Mouse (Mus musculus) forebrain, embryonic 16.5 days (tissue): ENCODE data around the gene Fyn. TPM values are rescaled to one million over a fixed set of nuclear protein-coding genes. Genes with fewer than 3 reads are reported as not detected.

Experiments used
- ATAC-seq: fragments of 200-750 bp; cut with Nextera tagmentation; 2 replicates; pipeline ENCODE4 v1.8.0; 2017; ENCODE audit warnings: mild to moderate bottlenecking, moderate library complexity
- H3K27ac ChIP-seq: fragments of 300-500 bp; sonication (generic); 2 replicates; pipeline ENCODE4 v1.5.1; 2014; ENCODE audit warnings: low read length, control low read depth
- H3K27me3 ChIP-seq: fragments of 300-500 bp; sonication (generic); replicated peaks from 2 replicates; pipeline ENCODE4 v1.6.1; 2014; ENCODE audit warnings: low read length; ENCODE audit not compliant: control insufficient read depth, insufficient read depth
- H3K36me3 ChIP-seq: fragments of 300-500 bp; sonication (generic); 2 replicates; pipeline ENCODE4 v1.6.1; 2014; ENCODE audit not compliant: control insufficient read depth, insufficient read depth
- H3K4me1 ChIP-seq: fragments of 300-500 bp; sonication (generic); replicated peaks from 2 replicates; pipeline ENCODE4 v1.6.1; 2014; ENCODE audit warnings: low read length; ENCODE audit not compliant: control insufficient read depth, insufficient read depth
- H3K4me2 ChIP-seq: fragments of 300-500 bp; sonication (generic); 2 replicates; pipeline ENCODE4 v1.6.1; 2014; ENCODE audit warnings: mild to moderate bottlenecking, low read length, control low read depth
- H3K4me3 ChIP-seq: fragments of 300-500 bp; sonication (generic); replicated peaks from 2 replicates; pipeline ENCODE4 v1.5.1; 2014; ENCODE audit warnings: mild to moderate bottlenecking, low read length, control low read depth
- H3K9ac ChIP-seq: fragments of 300-500 bp; sonication (generic); replicated peaks from 2 replicates; pipeline ENCODE4 v1.6.1; 2014; ENCODE audit warnings: low read depth, low read length, control low read depth
- H3K9me3 ChIP-seq: fragments of 300-500 bp; sonication (generic); 2 replicates; pipeline ENCODE4 v1.6.1; 2016; ENCODE audit warnings: low read length; ENCODE audit not compliant: control insufficient read depth
- WGBS: fragments of 180-500 bp; shearing (Covaris S2); extraction: QIAGEN DNeasy Blood & Tissue Kit; methylation state at CpG from one replicate; pipeline ENCODE4 v1.1.7; 2014; 5-methylcytosine and 5-hydroxymethylcytosine counted together
- polyA plus RNA-seq: library from polyadenylated mRNA; unstranded; fragments of >200 nt; fragmentation: Nextera tagmentation; extraction: Ambion mirVana; gene quantifications from 2 replicates; pipeline ENCODE4 v1.2.1, GENCODE M21; 2015

The Fyn gene
- polyA plus RNA-seq, 1 experiment from 2014 or later: 74.4 TPM

DNA sequence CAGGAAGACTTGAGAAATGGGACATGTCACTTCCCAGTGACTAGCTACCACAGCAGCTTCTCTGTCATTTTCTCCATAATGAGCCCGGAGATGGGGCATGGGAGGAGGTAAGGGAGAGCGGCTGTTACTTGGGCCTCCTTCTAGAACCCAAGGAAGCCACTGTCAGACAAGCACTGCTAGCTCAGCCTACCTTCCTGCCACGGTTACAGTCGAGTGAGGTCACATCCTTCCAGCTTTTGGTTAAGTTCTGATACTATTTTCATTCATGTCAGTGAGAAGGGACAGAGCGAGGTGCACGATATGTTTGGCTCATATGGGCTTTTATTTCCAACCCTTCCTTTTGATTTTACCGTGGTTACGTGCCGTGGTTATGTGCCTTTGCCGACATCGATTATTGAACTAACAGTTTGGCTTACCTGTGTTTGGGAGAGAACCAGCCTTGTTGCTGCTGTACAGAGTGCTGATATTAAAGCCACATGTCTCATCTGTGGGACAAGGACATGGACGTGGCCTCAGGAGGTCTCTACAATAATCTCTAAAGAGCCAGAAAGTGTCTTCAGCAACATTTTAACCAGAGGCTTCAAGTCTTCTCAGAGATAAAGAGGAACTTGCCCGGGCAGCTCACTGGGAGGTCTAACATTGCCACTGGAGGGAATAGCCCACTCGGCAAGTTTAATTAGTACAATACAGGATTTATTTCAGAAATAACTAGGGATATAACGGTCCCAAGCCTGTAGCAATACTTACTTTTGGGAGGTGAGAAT lies 87.4 kb downstream of the Fyn start:
- Histone ChIP-seq H3K4me2 (no peak overlapping the region), H3K27me3 (no peaks in the 10 kb centered on the region), H3K9ac (no peak overlapping the region), H3K27ac (no peak overlapping the region), H3K4me1 (peaks cover 44% of the 10 kb centered on the region), H3K36me3 (no peaks in the 10 kb centered on the region), H3K4me3 (no peak overlapping the region), H3K9me3 (no peaks in the 10 kb centered on the region)
- 83% methylated on average over 15 of the region's 15 CpGs for WGBS
- ATAC-seq: no peak

DNA sequence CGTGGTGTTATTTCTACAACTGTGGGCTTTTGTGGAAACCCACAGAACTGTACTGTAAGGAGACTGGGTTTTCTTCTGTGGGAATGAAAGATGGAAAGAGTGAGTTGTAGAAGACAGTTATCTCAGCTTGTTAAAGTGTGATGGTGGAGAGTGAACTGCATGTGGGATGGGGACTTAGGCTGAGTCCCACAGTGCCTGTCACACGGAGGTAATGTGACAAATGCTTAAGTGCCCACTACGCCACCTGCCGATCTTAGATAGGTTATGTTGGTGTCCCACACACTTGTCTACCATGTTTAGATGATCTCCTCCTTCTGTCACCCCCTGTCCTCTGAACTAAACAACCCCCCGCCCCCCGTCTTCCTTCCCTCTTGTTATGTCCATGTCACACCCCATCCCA lies 88.1 kb downstream of the Fyn start:
- Histone ChIP-seq H3K27ac (no peak overlapping the region), H3K27me3 (no peaks in the 10 kb centered on the region), H3K4me1 (peaks cover 41% of the 10 kb centered on the region), H3K4me3 (no peak overlapping the region), H3K9ac (no peak overlapping the region), H3K9me3 (no peaks in the 10 kb centered on the region), H3K36me3 (no peaks in the 10 kb centered on the region), H3K4me2 (no peak overlapping the region)
- WGBS: 91% methylated on average over 6 of the region's 6 CpGs
- no peak for ATAC-seq

DNA sequence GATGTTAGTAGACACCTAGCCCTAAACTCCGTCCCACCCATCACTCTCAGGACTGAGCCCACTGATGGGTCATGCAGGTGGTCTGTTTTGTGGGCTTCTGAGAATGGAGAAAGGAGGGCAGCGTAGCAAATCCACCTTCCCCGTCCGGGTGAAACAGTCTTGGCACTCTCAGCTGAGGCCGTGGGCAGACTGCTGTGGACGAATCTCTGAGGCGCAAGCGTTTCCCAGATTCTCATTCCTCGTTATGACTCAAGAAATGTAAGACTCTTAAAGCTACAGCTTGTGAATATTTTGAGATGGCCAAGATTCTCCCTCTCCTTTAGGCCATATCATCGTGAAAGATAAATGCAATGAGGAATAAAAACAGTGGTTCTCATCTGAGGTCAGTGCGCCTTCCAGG lies 88.6 kb downstream of the Fyn start:
- Histone ChIP-seq H3K27ac (no peak overlapping the region), H3K4me1 (peaks cover 43% of the 10 kb centered on the region), H3K36me3 (no peaks in the 10 kb centered on the region), H3K27me3 (no peaks in the 10 kb centered on the region), H3K4me2 (no peak overlapping the region), H3K9ac (no peak overlapping the region), H3K9me3 (no peaks in the 10 kb centered on the region), H3K4me3 (no peak overlapping the region)
- 85% methylated on average over 11 of the region's 11 CpGs for WGBS
- no peak for ATAC-seq

GRCm38 (mm10) chr10:39458766-39459699 lies 90.4 kb downstream of the Fyn start:
- Histone ChIP-seq H3K36me3 (no peaks in the 10 kb centered on the region), H3K27me3 (no peaks in the 10 kb centered on the region), H3K4me1 (peaks cover 49% of the 10 kb centered on the region), H3K9me3 (no peaks in the 10 kb centered on the region), H3K27ac (peak overlapping the region; percentile 51; the same call in 1 of the 2 replicates), H3K4me3 (no peak overlapping the region), H3K4me2 (no peak overlapping the region), H3K9ac (no peak overlapping the region)
- ATAC-seq: peak; percentile 16; the same call in 1 of the 2 replicates
- 57% methylated on average over 13 of the region's 13 CpGs for WGBS

GRCm38 (mm10) chr10:39460621-39461020 lies 92.0 kb downstream of the Fyn start:
- H3K27ac ChIP-seq: no peak overlapping the region
- no peaks in the 10 kb centered on the region for H3K36me3 ChIP-seq
- H3K27me3 ChIP-seq: no peaks in the 10 kb centered on the region
- H3K4me1 ChIP-seq: peaks cover 49% of the 10 kb centered on the region
- no peak overlapping the region for H3K4me3 ChIP-seq
- ATAC-seq: no peak
- no peak overlapping the region for H3K9ac ChIP-seq
- H3K4me2 ChIP-seq: no peak overlapping the region
- H3K9me3 ChIP-seq: no peaks in the 10 kb centered on the region
- WGBS: 19% methylated on average over 2 of the region's 2 CpGs

GRCm38 (mm10) chr10:39461909-39462308 lies 93.3 kb downstream of the Fyn start:
- Histone ChIP-seq H3K4me2 (no peak overlapping the region), H3K36me3 (no peaks in the 10 kb centered on the region), H3K4me3 (no peak overlapping the region), H3K9ac (no peak overlapping the region), H3K27me3 (no peaks in the 10 kb centered on the region), H3K27ac (no peak overlapping the region), H3K9me3 (no peaks in the 10 kb centered on the region), H3K4me1 (peaks cover 49% of the 10 kb centered on the region)
- WGBS: 28% methylated on average over 5 of the region's 5 CpGs
- no peak for ATAC-seq

DNA sequence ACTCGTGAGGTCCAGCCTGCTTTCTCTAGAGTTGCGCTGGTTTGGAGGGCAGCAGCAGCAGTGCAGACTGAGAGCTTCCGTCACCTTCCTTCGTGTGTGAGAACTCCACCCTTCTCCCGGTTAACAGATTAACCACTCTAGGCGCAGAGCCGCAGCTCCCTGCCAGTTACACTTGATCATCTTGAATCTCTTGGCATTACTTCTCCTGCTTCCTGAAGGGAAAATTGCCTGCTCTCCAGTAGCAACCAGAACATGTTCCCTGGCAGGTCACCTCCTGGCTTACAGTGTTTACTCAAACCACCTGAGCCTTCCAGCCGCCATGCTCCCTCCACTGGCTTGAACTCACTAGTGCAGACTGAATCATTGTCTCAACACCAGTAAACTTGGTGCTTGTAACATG lies 94.1 kb downstream of the Fyn start:
- Histone ChIP-seq H3K9ac (0 out of 2 replicates have a peak overlapping the region, but pooled peaks have one; percentile 22), H3K4me1 (peaks cover 49% of the 10 kb centered on the region), H3K27ac (no peak overlapping the region)

DNA sequence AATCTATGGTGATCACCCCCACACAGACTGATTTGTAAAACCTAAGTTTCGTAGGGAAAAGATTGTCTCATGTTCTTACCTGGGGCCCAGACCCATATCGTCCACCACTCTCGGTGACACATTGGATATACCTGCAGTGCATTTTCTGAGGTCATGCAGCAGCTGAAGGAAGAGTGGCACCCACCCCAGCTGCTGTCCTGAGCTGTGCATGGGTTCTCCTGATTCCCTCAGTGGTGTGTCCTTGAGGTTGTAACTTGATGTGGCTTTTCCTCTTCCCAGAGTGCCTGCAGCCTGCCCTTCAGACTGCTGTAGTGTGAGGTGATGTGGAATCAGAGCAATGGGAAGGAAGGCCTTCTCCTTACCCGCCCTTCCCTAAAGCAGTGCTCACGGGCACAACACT lies 95.7 kb downstream of the Fyn start:
- H3K4me1 ChIP-seq: peaks cover 33% of the 10 kb centered on the region
- no peak for ATAC-seq
- H3K27me3 ChIP-seq: no peaks in the 10 kb centered on the region
- H3K9ac ChIP-seq: no peak overlapping the region
- H3K36me3 ChIP-seq: no peaks in the 10 kb centered on the region
- no peak overlapping the region for H3K27ac ChIP-seq
- no peak overlapping the region for H3K4me3 ChIP-seq
- H3K9me3 ChIP-seq: no peaks in the 10 kb centered on the region
- WGBS: 94% methylated on average over 5 of the region's 5 CpGs
- no peak overlapping the region for H3K4me2 ChIP-seq

More for the DNA sequence above, 94.1 kb downstream of the Fyn start:
- no peak for ATAC-seq
- H3K36me3 ChIP-seq: no peaks in the 10 kb centered on the region
- H3K27me3 ChIP-seq: no peaks in the 10 kb centered on the region
- no peaks in the 10 kb centered on the region for H3K9me3 ChIP-seq
- 56% methylated on average over 8 of the region's 8 CpGs for WGBS
- H3K4me3 ChIP-seq: no peak overlapping the region
- no peak overlapping the region for H3K4me2 ChIP-seq

- H3K27ac ChIP-seq: no peak overlapping the region
- no peaks in the 10 kb centered on the region for H3K27me3 ChIP-seq
- no peak overlapping the region for H3K4me3 ChIP-seq
- no peak overlapping the region for H3K4me2 ChIP-seq
- H3K36me3 ChIP-seq: no peaks in the 10 kb centered on the region
- no peaks in the 10 kb centered on the region for H3K9me3 ChIP-seq
- WGBS: 69% methylated on average over 6 of the region's 6 CpGs
- no peak overlapping the region for H3K9ac ChIP-seq
- H3K4me1 ChIP-seq: peaks cover 25% of the 10 kb centered on the region
- ATAC-seq: no peak
Measured at GRCm38 (mm10) chr10:39467317-39467716, 98.7 kb downstream of the Fyn start.
